Mouse (Mus musculus): Measurements from ENCODE around the gene Efhd2.

Efhd2 gene

DNA sequence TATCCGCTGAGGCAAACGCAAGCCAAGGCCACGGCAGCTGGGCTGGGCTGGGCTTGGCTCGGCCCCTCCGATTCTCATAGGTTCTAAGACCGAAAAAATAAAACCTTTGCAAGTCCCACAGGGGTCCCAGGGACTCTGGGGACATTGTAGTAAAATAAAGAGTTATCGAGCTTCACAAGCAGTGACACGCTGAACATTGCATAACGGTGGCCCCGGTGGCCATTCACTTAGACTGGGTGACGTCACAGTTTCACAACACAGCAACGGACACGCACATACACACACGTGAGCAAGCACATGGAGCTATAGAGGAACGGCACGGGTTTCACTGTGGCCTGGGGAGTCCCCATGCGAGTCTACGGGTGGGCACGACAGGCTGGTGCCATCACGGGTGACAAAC, 16.2 kb downstream of the Efhd2 start:
- peak in 1 of 2 experiments; percentile 46 for DNase-seq (ENCODE audit: low spot score in 2 of 2)

DNA sequence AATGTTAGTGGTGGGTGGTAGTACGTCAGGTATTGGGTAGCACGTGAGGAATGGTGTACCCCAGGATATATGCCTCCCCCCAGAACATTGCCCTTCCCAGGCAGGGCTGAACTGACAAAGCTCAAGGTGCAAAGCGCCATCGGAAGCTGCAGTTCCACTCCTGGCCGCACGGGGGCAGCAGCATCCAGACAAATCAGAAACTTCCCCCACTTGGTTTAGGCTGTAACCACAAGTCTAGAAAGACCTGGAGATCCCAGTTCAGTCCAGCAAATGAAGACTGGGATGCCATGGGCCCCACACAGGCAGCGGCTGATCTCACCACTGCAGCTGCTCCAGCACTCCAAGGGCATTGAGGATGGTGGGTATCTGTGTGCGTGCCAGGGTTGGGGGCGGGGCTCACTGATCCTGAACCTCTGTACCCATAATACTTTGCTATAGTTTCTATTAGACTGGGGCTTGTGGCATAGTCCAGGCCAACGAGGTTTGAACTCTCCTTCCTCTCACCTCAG, 17.2 kb downstream of the Efhd2 start:
- DNase-seq (ENCODE audit: low spot score in 2 of 2): peak; percentile 76 to 82

DNA sequence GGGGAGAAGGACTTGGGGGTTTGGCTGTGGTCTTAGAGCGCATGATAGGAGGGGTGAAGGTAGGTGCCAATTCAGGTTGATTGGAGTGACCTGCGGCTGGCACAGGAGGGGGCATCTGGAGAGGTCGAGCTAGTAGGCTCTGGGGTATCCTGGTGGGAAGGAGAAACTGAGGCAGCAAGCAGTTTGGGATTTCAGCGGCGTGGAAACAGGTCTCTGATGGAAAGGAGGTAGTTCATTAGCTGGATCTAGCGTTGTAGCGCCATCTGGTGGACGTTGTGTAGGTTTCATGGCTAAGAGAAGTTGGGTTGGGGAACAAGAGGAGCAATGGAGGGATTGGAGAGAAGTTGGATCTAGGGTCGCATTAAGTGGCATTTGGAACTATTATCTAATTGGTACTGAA, 21.3 kb downstream of the Efhd2 start:
- DNase-seq (ENCODE audit: low spot score in 2 of 2): peak in 1 of 2 experiments; percentile 46

DNA sequence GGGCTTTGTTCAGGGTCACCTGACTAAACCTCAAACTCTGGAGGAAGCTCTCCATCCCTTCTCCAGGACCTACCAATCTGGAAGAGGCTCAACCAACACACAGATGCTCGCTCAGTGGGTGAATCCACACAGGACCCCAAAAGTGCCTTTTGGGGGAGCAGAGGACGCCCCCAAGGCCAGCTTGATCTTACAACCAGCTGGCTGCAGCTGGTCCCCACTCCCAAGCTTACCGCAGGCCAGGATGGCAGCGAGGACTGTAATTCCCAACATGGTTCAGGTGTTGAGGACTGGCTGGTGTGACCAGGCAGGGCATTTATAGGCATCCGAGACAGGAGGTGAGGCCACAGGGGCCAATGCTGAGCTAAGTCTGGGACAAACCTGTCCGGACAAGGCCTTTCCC, 28.7 kb downstream of the Efhd2 start, which contains the start of gene Ctrc:
Gene Ctrc, minus strand, starts transcription at position 361 of the 400 bp plus-strand sequence.
- no peak for DNase-seq (ENCODE audit: low spot score in 2 of 2)

DNA sequence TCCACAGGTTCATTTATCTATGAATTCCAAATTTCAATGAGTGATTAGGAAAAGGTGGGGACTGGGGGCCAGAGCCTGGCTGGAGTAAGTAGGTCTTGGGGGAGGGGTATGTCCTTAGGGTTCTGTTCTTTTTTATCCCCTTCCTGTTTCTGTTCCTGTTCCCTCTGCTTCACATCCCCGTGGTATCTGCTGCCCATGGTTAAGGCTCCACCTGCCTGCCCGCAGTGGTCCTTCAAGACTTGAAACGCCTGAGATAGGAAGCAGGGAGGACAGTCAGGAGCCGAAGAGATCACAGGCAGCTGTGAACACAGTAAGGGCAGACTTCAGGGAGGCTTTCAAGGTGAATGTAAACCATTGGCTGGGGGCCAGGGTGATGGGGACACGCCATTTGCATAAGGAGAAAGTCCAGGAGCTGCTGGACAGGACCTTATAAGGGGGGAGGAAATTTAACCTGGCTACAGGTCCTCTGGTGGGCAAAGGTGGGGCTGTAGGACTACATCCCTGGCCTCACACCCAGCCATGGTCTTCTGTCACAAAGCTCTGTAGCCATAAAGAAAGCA, 40.1 kb downstream of the Efhd2 start:
- no peak for DNase-seq (ENCODE audit: low spot score in 2 of 2)

DNA sequence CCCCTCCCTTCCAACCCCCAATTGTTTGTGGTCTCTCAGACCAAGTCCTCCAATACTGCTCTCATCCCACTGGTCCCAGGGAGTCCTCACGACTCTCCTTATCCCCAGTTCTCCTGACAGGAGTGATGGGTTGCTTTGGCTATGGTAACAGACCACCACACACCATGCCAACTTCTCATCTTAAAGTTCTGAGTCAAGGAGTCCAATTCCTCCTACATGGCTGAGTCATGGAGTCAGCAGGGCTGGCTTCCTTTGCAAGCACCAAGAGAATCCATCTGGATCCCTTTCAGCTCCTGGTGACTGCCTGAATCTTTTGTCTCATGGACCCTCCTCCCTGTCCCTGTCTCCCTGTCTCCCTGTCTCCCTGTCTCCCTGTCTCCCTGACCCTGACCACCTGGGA, 40.8 kb downstream of the Efhd2 start:
- no peak for DNase-seq (ENCODE audit: low spot score in 2 of 2)

DNA sequence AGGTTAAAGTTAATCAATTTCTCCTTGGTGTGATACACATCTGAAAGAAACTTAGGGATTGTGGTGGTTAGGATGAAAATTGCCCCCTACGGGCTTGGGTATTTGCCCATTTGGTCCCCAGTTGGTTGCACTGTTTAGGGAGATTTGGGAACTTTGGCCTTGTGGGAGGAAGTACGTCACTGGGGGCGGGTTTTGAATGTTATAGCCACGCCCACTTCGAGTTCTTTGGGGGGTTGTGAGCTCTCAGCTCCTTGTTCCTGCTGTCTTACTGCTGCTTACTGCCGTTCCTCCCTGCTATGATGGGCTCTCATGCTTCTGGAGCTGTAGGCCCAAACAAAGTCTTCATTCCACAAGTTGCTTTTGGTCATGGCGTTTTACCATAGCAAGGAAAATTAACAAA, 43.4 kb downstream of the Efhd2 start:
- DNase-seq (ENCODE audit: low spot score in 2 of 2): no peak

DNA sequence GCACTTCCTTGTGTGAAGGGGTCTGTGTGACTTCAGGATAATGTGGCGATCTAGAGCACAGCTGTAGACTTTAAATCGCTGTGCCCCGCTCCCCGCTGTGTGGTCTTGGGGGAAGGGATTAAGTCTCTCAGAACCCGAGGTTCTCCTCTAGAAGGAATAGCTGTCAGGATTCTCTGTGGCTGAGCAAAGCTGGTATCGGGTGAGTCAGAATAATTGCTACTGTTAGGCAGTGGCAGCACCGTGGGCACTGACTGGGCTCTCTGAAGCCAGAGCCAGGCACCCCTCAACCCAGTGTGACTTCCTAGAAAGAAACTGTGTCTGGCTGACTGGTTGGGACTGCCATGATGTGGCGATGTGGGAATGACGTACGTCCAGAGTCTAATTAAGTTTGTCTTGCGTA, 44.3 kb downstream of the Efhd2 start:
- DNase-seq (ENCODE audit: low spot score in 2 of 2): no peak

DNA sequence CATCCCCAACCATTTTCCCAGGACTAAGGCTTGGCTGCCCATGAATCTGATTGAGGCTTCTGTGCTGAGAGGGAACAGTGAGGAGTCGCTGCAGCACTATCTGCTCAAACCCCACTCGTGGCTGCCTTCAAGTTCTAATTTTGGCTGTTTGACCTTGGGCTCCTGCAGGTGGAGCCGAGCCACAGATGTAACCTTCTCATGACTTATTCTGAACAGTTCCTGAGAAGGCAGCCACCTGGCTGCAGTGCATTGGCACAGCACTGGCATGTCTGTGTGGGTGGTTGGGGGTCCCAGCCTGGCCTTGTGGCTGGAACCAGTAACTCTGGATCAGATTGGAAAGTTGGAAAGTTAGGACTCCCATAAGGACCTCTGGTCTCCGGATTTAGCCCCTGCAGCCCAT, 46.5 kb downstream of the Efhd2 start:
- DNase-seq (ENCODE audit: low spot score in 2 of 2): no peak

DNA sequence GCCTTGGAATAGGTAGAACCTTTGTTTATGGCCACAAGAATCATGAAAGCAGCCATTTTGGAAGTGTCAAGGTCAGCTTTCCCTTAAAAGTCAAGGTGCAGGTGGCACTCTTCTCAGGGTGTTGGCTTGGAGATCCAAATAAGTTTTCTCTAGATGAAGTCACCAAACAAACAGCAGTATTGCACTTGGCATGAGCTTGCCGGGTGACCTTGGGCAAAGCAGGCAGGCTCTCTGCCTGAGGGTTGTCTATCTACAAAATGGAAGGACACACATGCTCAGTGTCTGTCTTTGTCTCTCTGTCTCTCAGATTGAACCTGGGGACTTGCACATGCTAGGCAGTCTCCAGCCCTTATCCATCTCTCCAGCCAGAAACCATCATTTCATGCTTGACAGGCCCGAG, 47.3 kb downstream of the Efhd2 start:
- no peak for DNase-seq (ENCODE audit: low spot score in 2 of 2)

DNA sequence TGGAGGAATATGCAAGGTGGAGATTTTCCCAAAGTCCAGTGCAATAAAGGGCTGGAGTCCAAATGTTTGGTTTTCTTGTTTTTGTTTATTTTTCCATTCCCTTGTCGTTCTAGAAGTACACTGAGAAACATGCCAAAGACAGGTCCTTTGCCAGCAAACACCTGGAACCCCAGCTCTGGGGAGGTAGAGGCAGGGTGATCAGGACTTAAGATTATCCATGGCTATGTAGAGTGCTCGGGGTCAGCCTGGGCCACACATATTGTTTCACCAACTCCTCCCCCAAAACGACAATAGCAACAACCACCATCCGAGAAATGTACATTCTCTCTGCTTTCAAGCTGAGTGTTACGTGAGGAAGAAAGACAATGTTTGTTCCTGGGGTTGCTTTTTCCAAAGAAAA, 48.7 kb downstream of the Efhd2 start, which contains the start of gene Cela2a:
Gene Cela2a, minus strand, starts transcription at position 101 of the 400 bp plus-strand sequence.
- DNase-seq (ENCODE audit: low spot score in 2 of 2): no peak

DNA sequence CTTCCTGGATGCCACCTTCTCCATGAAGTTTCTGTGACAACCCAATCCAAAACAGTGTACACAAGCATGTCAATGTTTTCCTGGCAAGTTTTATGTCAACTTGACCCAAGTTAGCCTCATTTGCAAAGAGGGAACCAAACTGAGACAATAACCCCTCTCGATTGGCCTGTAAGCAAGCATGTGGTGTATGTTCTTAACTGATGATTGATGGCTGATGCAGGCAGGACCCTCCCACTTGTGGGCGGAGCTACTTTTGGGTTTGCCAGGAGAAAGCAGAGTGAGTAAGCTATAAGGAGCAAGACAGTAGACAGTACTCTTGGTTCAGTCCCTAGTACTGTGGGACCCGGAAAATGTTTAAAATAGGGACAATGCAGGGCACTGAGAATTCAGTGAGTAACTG, 51.7 kb downstream of the Efhd2 start:
- no peak for DNase-seq (ENCODE audit: low spot score in 2 of 2)

DNA sequence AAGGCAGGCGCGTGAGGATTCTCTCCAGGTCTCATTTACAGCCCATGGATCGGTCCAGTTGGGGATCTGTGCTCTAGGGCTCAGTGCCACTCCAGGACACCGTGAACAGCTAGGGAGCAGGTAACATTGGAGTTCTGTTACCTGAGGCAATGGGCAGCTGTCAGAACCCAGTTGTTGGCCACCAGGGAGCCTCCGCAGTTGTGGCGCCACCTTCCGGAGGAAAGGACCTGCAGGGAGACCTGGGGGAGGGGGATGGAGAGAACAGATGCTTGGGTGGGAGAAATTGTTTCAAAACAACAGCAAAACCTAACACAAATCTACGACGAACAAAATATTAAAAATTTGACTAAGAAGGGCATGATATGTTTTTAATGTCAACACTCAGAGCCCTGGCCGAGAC, 52.6 kb downstream of the Efhd2 start:
- no peak for DNase-seq (ENCODE audit: low spot score in 2 of 2)

DNA sequence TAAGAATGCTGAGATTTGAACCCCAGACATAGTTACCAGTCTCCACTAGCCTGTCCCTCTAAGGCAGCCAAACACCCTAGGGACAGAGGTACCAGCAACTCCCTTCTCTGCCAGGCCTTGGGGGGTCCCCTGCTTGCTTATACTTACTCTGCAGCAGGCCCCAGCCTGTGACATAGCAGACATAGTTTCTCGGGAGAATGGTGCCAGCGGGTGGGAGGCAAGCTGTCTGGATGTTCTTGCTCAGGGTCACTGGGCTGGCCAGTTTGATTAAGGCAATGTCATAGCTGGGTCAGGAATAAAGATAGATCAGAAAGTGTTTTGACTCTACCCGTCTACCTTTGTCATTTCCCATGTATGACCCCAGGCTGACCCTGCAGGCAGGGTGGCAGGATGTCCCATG, 53.5 kb downstream of the Efhd2 start:
- no peak for DNase-seq (ENCODE audit: low spot score in 2 of 2)

DNA sequence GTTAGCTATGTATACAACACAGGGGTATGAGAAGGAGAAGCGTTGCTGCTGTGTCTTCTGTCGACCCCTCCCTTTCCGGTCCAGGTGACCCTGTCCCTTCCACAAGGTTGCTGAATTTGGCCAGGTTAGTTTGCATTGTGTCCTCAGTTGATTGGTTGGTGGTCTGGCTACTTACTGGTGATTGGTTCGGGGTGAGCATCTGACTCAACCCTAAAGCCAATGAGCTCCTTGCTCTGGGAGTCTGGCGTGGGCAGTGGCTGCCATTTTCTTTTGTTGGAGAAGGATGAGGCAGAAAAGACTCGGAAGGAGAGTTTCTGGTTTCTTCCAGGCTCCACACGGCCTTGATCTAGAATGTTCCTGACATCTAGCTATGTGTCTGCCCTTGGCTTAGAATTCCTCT, 55.4 kb downstream of the Efhd2 start:
- DNase-seq (ENCODE audit: low spot score in 2 of 2): no peak

DNA sequence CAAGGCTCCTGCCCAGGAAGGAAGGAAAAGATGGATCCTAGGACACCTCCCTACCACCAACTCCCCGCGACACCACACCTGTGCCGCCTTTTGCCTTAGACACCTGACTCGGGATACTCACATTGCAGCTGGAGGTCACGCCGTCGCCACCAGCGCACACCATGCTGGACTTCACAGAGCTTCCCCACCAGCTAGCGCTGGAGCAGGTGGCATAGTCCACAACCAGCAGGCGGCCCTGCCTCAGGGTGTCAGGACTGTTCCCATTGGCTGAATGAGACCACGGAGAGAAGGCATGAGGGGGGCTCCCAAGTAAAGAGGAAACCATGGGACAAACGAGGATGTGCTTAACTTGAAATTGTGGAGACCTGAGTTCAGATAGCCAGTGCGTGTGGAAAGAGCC, 55.9 kb downstream of the Efhd2 start:
- DNase-seq (ENCODE audit: low spot score in 2 of 2): no peak

DNA sequence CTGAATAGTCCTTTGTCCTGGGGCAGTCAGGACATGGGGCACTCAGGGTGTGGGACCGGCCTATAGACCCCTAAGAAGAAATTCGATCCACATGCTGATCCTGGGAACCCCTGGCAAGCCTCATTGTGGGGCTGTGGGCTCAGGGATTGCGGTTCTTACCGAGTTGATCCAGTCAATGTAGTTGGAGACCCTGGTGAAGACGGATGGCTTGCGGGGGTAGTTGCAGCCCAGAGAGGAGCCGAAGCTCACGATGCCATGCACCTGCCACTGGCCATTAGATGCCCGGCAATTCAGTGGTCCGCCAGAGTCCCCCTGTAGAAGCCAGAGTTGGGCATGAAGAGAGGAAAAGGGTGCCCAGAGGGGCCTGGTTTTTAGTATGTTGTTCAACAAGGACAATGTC, 57.0 kb downstream of the Efhd2 start:
- DNase-seq (ENCODE audit: low spot score in 2 of 2): no peak

DNA sequence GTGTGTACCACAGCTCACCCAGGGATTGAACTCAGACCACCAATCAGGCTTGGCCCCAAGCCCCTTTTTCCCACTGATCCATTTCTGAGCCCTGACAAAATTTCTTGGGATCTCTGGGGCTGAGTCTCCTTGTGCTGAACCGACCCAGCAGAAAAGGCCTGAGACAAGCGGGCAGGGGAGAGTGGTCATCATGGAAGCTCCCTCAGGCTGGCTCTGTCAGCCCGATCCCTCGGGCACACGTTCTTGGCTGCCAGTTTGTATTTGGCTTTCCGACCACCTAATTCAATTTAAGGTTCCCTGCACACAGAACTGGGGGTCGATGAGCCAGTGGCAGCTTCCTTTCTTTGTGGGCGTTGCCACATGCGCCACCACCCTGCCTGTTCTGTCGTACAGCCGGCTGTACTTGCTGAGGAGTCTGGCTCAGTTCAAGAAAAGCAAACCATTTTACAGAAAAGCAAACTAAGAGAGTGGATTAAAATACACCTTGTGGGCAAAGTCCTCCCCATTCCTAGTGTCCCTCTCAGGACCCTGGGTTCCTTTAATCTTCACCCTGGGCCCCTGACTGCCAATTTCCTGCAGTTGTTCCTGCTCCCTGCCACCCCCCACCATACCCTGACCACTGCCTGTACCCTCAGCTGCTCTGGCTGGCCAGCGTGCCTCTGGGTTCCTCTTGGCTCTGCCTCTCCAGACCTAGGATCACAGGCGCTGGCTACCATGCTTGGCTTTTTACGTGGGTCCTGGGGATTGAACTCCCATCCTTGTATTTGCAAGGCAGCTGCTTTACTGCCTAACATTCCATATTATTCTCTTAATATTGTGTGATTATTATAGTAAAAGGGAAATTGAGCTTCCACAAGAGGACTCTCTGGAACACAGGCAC, 57.7 kb downstream of the Efhd2 start:
- DNase-seq (ENCODE audit: low spot score in 2 of 2): no peak

DNA sequence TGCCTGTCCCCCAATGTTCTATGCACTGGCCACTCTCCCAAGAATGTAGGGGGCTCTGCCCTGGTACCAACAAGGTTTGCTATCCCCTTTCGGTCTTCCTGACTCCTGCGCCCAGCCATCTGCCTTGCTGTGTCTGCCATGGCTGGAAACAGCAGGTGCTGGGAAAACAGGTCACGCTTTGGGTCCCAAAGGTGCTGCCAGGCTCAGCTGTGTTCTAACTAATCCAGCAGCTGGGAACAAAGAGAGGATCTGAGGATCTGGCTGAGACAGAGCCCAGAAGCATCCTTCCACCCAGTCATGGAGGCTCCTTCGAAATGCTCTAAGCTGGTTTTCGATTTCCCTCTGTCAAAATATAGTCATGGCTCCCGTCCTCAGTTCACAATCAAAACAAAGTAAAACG, 58.5 kb downstream of the Efhd2 start:
- no peak for DNase-seq (ENCODE audit: low spot score in 2 of 2)

DNA sequence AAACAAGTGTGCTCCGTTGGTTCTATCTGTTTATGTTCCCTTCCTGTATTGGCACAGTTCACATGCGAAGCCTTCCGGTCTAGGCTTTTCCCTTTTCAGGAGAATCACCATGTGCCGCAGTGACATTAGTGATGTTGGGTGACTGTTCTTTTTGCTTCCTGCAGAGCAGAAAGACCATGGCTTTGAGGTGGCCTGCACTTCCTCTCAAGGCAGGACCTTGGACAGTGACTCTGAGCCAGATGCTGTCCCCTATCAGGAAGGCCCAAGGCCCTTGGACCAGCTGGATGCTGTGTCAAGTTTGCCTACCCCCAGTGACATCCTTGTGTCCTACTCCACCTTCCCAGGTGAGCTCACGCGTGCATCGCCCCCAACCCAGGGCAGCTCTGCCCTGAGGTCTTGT, 63.3 kb downstream of the Efhd2 start:
- DNase-seq (ENCODE audit: low spot score in 2 of 2): no peak

DNA sequence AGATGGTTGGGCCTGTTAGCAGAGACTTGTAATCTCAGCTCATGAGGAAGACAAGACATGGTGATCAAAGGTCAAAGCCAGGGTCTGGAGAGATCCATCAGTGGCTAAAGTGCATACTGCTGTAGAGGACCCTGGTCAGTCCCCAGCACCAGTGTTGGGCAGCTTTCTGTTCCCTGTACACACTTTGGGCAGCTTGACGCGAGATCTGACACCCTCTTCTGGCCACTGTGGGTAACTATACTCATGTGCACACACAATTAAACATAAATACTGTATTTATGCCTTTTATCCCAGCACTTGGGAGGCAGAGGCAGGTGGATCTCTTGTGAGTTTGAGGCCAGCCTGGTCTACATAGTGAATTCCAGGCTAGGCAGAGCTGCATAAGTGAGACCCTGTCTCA, 63.7 kb downstream of the Efhd2 start:
- DNase-seq (ENCODE audit: low spot score in 2 of 2): no peak

DNA sequence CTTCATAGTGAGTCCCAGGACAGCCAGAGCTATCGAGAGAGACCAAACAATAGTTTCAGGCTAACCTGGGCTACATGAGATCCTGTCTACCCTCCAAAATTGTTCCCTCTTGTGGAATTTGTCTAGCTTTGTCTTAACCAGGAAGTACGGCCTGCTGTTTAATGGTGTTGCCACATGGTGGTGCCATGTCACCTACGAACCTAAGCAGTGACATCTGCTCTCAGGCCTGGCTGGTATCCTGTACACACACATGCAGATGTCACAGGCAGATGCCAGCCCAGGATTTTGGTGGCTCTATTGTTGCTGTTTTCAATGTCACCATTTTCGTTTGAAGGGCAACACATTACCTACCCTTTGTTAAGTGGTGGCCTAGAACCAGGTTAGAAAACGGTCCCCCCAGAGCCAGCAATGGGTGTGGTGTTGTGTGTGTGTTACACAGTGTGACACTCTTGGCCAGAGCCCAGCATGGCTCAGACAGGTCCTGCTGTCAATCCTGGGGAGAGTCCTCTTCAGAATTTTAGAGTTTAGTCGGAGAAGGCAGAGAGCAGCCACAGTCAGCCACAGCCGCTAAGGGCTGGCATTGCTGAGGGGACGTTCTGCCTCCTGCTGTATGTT, 64.8 kb downstream of the Efhd2 start:
- DNase-seq (ENCODE audit: low spot score in 2 of 2): no peak

All from urinary bladder, postnatal 36 days (tissue).